Mouse (Mus musculus) lung, postnatal 14 days (tissue): ENCODE results near the gene Slc8a1.

Source experiments
- DNase-seq: peaks from one replicate; pipeline ENCODE4 v3.0.0; 2021

The Slc8a1 gene

GRCm38 (mm10) chr17:81738311-81738755, at the start of gene Slc8a1:
Gene Slc8a1, minus strand, starts transcription at chr17:81738377.
- no peak for DNase-seq

GRCm38 (mm10) chr17:81787350-81787749, 49.2 kb upstream of the Slc8a1 start:
- DNase-seq, result peak; percentile 71

DNA sequence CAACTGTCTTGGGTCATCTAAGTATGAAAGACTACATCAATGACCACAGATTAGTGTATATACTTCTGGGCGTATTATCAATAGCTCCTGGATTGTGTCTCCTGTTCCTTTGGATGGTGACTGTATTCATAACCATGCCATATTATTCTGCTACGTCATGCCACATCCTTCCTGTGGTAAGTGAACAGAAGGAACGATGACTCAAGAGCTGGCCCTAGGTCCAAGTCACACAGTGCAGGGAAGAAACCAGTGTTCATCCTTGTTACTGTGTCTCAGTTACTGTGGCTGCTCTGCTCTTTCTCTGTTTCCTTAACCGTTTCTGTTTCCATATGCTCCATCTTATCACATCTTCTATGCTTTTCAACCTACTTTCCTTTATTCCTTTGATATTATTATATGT, 44.1 kb upstream of the Slc8a1 start:
- no peak for DNase-seq

DNA sequence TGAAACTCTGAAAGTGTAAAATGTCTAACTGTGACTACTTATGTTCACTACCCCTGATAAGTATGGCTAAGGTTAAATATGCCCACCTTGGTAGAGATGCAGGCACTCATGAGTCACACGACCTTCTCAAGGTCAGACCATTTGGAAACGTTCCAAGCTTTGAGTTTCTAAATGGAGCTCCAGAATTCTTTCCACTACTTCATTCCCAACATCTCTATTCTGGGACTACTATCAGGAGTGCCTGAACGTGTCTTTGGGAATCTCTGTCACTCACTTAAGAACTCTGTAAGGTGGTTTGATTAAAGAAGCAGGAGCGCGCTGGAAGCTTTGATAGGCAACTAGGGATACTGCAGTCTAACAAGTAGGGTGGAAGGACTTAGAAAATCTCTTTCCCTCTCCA, 43.3 kb upstream of the Slc8a1 start:
- no peak for DNase-seq

DNA sequence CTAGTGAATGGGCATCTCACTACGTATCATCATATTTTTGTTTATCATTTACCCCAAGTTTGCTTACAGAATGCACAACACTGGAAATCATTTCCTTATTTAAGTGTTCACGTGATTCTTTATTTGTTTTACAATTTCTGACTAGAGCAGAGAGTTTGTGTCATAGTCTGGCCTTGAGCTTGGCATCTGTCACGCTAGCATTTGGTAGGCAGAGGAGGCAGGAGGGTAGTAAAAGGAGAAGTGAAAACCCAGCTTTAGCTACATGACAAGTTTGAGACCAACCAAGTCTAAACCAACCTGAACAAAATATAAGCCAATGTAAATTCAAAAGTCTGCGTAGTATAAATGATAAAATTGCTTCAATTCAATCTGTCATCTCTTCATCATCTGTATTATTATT, 41.7 kb upstream of the Slc8a1 start:
- no peak for DNase-seq

DNA sequence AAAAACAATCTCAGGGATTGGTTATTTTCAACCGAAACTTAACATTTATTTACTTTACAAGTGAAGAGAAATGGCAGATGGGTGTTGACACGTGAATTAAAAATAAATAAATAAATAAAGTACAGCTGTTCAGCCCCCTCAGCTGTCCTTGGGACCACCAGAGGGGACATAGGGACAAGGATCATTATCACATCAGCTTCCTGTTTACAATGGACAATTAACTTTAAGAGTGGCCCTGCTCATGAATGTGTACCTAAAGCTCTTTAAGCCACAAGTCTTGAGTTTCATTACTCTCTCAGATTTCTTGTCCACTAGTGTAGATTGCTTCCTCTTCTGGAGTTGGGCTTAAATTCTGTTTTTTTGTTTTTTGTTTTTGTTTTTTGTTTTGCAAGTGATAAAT, 12.5 kb upstream of the Slc8a1 start:
- DNase-seq, result no peak

DNA sequence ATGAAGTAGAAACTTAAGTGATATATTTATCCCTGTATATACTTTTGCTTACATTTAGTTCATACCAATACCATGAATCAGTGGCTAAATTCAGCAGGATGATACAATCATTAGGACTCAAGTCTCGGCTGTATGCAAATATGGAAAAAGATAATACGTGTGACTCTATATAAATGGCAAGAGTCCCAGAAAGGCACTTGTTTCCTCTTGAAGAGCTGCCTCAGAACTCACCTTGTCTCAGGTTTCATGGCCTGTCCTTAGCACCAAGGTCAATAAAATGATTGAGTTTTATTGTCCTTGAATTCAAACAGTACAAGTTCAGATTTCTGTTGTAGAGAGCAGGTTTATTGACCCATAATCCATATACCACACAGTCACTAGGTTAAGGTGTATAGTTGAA, 4.9 kb upstream of the Slc8a1 start:
- DNase-seq, result no peak

DNA sequence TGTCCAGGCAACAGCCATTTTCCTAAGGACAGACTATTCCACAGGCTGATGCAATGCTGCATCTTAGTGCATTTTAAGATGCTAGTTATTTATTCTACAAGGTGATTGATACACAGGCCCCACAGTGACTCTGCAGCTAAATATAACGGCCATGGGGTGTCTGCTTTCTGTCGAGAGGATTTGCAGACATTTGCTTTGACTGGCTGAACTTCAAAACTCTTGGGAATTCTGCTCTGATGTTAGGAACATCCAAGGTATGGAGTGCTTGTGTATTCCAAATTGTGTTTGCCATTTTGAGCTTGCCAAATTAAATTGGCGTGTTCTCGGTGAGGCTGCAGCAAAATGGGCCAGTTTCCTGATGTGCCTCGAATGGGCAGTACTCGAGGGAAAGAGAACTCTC, 2.4 kb upstream of the Slc8a1 start:
- no peak for DNase-seq

DNA sequence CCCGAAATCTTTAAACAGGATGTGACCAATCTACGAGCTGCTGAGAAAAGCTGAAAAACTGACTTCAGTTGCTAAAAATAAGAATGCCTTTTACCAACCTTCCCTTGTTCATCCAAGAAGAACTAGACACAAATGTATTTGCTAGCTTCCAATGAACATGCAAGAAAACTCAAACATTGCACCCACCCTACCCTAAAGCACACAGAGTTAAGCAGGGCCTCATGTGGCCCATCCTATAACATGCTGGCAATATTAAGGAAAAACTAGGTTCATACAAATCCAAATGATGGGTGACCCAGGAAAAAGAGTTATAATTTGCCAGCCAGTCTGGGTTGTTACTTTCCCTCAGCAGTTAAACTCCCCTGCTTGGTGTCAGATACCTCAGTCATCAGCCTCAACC, 398 bp downstream of the Slc8a1 start:
- DNase-seq, result no peak

GRCm38 (mm10) chr17:81737309-81737708, 868 bp downstream of the Slc8a1 start:
- no peak for DNase-seq

DNA sequence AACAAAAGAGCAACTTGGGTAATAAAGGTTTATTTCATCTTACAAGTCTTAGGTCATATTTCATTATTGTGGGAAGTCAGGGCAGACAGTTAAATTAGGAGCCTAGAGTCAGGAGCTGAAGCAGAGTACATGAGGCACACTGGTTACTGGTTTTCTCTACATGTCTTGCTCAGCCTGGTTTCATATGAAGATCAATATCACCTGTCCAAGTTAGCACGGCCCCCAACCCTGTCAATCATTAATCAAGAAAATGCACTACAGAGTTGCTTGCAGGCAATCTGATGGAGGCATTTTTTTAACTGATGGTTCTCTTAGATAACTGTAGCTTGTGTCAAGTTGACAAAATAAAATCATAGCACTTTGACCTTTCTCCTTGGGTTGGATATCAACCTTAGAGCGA, 2.6 kb downstream of the Slc8a1 start:
- no peak for DNase-seq

DNA sequence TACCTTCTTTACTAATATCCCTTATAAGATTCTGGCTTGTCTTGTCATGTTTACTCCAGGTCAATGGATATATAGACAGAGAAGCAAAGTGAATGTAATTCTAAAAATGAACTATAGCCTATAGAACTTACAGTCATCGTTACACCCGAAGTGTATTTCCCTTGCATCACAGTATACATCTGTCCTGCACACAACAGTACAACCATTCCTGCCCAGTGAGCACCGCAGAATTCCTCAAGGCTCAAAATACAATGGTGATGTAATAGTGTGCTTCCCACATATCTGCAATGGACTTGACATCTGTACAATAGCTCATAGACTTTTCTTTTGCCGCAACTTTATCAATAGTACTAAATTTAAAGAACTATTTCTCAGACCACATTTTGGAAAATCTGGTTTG, 8.3 kb downstream of the Slc8a1 start:
- DNase-seq, result no peak

GRCm38 (mm10) chr17:81712273-81712751, 25.9 kb downstream of the Slc8a1 start:
- no peak for DNase-seq

- DNase-seq, result no peak
Measured at GRCm38 (mm10) chr17:81704761-81705160, 33.4 kb downstream of the Slc8a1 start.

DNA sequence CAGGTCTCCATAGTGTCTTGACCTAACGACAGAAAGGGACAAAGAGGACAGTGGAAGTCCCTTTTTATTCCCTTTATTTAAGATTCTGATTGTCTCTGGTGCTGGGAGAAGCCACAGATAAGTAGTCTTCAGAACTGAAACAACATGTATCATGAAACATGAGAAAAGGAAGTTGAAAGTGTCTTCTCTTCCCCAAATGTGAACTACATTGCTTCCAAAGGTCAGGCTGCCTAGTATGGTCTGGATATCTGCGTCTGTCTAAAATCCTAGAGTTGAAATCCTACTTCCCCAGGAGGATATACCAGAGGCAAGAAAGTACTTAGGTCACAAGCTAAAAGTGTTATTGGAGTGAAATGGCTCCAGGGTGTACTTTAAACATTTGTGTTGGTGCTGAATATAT, 34.9 kb downstream of the Slc8a1 start:
- DNase-seq, result no peak

DNA sequence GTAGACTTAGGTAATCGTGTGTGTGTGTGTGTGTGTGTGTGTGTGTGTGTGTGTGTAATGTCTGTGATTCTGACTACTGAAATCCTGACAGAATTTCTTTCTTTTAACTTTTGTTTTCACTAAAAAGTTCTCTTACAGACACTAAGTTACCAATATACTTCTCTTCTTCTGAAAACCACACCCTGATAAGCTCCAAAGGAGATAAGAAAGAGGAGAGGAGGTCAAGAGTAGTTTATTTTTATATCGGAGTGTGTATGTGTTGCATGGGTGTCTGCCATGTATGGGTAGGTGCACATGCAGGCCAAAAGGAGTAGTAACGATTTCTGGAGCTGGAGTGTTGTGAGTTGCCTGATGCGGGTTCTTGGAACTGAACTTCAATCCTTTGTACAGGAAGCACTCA, 36.5 kb downstream of the Slc8a1 start:
- no peak for DNase-seq

GRCm38 (mm10) chr17:81698789-81699188, 39.4 kb downstream of the Slc8a1 start:
- DNase-seq, result no peak

DNA sequence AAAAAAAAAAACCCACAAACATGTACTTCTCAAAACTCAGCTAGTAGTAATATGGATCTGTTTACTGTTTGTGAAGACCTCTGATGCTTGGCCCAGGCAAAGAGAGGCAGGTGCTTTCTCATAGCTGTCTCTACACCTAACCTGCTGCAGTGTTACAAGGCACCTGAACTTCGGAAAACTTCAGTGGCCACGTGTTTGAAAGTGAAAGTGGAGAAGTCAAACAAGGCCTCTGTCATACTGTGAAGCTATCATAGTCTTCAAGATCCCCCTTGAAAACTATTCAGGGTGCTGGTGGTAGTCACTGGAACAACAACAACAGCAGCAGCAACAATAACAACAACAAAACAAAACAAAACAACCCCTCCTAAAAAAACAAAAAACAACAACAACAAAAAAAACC, 40.5 kb downstream of the Slc8a1 start:
- no peak for DNase-seq

DNA sequence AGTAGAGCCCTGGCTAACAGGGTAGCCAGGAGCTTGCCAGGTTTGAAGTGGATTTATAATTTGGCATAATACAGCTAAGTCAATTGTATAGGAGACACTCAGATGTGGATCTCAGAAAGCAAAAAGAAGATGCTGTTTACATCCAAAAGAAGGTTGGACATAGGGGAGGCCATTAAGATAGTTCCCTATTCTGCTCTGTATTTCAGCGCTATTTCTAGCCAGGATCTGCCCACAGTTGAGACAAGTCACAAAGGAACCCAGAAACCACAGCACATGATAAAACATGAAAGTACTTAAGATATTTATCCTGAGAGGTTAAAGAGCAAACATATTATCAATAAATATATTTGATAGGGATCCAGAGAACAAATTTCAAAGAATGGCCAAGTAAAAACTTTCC, 43.2 kb downstream of the Slc8a1 start:
- no peak for DNase-seq

- DNase-seq, result no peak
Measured at GRCm38 (mm10) chr17:81679616-81680015, 58.6 kb downstream of the Slc8a1 start.

- no peak for DNase-seq
Measured at GRCm38 (mm10) chr17:81677450-81677849, 60.7 kb downstream of the Slc8a1 start.

DNA sequence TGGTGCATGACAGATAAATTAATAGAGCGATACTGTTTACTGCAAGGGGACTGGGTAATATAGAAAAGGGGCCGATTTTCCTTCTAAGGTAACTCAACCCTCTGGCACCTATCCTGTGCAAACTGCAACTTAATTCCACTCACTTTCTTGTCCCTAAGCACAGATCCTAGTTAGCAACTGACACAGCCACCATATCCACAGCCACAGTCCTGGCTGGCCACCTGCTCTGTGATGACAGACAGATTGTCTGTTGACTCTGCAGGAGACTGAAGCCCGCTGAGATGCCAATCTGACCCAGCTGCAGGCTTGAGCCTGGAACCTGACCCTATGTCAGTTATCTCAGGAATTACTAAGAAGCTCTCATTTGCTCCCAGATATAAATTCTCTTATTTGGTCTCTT, 62.0 kb downstream of the Slc8a1 start:
- DNase-seq, result no peak

- no peak for DNase-seq
Measured at GRCm38 (mm10) chr17:81671245-81671644, 66.9 kb downstream of the Slc8a1 start.

DNA sequence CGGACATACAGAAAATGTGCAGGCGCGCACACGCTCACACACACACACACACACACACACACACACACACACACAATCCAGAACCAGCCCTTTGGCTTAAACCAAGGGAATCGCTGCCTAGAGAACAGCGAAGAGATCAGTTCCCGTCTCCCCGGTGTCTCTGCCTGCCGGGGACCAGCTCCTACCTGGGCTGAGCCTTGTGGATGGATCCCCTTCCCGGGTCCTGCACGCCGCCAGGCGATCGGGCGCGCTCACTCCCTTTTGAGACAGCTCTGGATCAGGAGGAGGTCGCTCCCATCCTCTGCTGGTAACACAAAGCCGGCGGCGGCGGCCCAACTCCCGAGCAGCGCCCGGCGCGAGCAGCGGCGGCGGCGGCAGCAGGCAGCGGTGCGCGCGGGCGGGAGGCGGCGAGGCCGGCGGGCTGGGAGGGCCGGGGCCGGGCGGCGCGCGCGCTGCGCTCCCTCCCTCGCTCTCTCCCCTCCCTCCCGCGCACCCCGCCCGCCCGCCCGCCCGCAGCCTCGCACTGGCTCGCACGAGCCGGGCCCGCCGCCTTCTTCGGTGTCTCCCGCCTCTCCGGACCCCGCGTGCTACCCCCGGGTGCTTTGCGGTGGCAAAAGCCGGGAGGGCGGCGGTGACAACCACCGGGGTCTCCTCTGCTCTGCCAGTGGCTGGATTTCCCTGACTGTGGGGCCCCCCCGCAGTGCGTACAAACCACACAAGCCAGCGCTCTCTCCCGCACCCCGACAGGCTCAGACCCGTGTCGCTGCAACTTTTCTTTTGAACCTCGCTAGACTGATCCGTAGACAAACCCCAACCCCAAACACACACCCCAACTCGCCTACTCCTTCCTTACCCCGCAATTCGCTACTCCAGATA, 68.1 kb downstream of the Slc8a1 start:
- DNase-seq, result peak; percentile 65
